Mouse (Mus musculus) hindbrain, postnatal 0 days (tissue): ENCODE results near the gene Gatad2b. TPM values are rescaled to one million over a fixed set of nuclear protein-coding genes. Genes with fewer than 3 reads are reported as not detected.
A peak's percentile ranks its signal among the peaks of the same experiment; 100 is the strongest.

ENCODE experiments used
- ATAC-seq: fragments of 200-750 bp; cut with Nextera tagmentation; 2 replicates; pipeline ENCODE4 v1.8.0; 2017; ENCODE audit warnings: mild to moderate bottlenecking, moderate TSS enrichment, moderate library complexity
- DNase-seq: peaks from one replicate; pipeline ENCODE4 v3.0.0-alpha.2; 2015; ENCODE audit warnings: low spot score
- H3K27ac ChIP-seq: fragments of 300-500 bp; sonication (generic); 2 replicates; pipeline ENCODE4 v1.5.1; 2014; ENCODE audit warnings: mild to moderate bottlenecking
- H3K27me3 ChIP-seq: fragments of 300-500 bp; sonication (generic); 2 replicates; pipeline ENCODE4 v1.6.1; 2014; ENCODE audit warnings: low read length, mixed read lengths; ENCODE audit not compliant: insufficient read depth
- H3K36me3 ChIP-seq: fragments of 300-500 bp; sonication (generic); 2 replicates; pipeline ENCODE4 v1.6.1; 2014; ENCODE audit warnings: low read length, mixed read lengths; ENCODE audit not compliant: insufficient read depth
- H3K4me1 ChIP-seq: fragments of 300-500 bp; sonication (generic); 2 replicates; pipeline ENCODE4 v1.6.1; 2014; ENCODE audit warnings: antibody characterized with exemption, low read length, mixed read lengths; ENCODE audit not compliant: insufficient read depth
- H3K4me2 ChIP-seq: fragments of 300-500 bp; sonication (generic); 2 replicates; pipeline ENCODE4 v1.6.1; 2014; ENCODE audit warnings: low read depth, mild to moderate bottlenecking, low read length, moderate library complexity, mixed read lengths
- H3K4me3 ChIP-seq: fragments of 300-500 bp; sonication (generic); 2 replicates; pipeline ENCODE4 v1.5.1; 2014; ENCODE audit warnings: low read length
- H3K9ac ChIP-seq: fragments of 300-500 bp; sonication (generic); replicated peaks from 2 replicates; pipeline ENCODE4 v1.6.1; 2014; ENCODE audit warnings: mild to moderate bottlenecking, low read length, moderate library complexity, mixed read lengths
- H3K9me3 ChIP-seq: fragments of 300-500 bp; sonication (generic); 2 replicates; pipeline ENCODE4 v1.6.1; 2016; ENCODE audit warnings: low read length, mixed read lengths
- CTCF ChIP-seq: IDR thresholded peaks from 2 replicates; pipeline ENCODE4 v1.5.1; 2016; ENCODE audit warnings: antibody characterized with exemption, control low read depth, low read depth
- WGBS: fragments of 180-500 bp; shearing (Covaris S2); extraction: QIAGEN DNeasy Blood & Tissue Kit; methylation state at CpG from one replicate; pipeline ENCODE4 v1.1.7; 2014; 5-methylcytosine and 5-hydroxymethylcytosine counted together
- polyA plus RNA-seq: library from polyadenylated mRNA; unstranded; fragments of >200 nt; fragmentation: Nextera tagmentation; extraction: Ambion mirVana; gene quantifications from 2 replicates; pipeline ENCODE4 v1.2.1, GENCODE M21; 2015
- total RNA-seq: library from RNA; depleted of rRNA; stranded (reverse); fragments of >200 nt; gene quantifications from 2 replicates; pipeline ENCODE4 v1.2.3, GENCODE M21; 2014

Gene Gatad2b
- total and polyA plus RNA-seq, 2 experiments from 2014 or later = 14.2 to 31.5 TPM

DNA sequence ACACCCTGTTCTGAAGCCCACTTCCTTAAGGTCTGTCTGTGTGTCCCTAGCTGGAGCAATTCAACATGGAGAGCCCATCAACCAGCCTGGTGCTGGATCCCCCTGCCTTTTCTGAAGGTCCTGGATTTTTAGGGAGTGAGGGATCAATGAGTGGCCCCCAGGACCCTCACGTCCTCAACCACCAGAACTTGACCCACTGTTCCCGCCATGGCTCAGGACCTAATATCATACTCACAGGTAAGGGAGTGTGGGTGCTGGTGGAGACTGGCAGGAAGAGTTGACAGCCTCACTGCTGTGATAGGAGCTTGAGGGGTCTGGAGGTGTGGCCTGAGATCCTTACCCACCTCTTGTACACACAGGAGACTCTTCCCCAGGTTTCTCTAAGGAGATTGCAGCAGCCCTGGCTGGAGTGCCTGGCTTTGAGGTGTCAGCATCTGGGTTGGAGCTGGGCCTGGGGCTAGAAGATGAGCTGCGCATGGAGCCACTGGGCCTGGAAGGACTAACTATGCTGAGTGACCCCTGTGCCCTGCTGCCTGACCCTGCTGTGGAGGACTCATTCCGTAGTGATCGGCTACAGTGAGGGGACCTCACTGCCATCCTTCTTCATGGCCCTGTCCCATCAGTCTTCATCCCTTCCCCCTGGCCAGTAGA is 29.7 kb upstream of the Gatad2b start:
- no peak for ATAC-seq
- Histone ChIP-seq H3K9ac (no peak overlapping the region), H3K4me3 (no peak overlapping the region)

DNA sequence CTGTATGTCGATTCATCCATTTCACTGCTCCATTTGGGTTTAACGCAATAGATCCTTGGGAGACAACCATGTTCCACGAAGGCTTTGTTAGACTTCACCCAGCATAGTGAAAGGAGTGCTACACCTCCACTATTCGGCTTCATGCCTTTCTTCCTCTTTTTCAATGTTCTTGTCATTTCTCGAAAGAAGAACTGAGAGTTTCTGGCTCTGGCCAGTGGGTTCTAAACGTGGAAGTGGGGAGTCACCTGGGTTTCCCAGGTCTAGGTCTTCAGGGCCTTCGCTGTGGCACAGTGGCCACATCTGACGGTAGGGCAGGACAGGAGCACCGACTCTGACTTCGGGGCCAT is 28.3 kb upstream of the Gatad2b start:
- peak overlapping the region; percentile 80 for H3K9ac ChIP-seq
- WGBS = 33% methylated on average over 10 of the region's 10 CpGs

More for the DNA sequence above, 29.7 kb upstream of the Gatad2b start:
- Histone ChIP-seq H3K4me1 (no peaks in the 10 kb centered on the region), H3K9me3 (no peaks in the 10 kb centered on the region), H3K36me3 (peaks cover 53% of the 10 kb centered on the region), H3K4me2 (no peak overlapping the region), H3K27me3 (no peaks in the 10 kb centered on the region), H3K27ac (no peak overlapping the region)
- 92% methylated on average over 5 of the region's 5 CpGs for WGBS
- DNase-seq = no peak
- no peak for TF ChIP-seq CTCF

DNA sequence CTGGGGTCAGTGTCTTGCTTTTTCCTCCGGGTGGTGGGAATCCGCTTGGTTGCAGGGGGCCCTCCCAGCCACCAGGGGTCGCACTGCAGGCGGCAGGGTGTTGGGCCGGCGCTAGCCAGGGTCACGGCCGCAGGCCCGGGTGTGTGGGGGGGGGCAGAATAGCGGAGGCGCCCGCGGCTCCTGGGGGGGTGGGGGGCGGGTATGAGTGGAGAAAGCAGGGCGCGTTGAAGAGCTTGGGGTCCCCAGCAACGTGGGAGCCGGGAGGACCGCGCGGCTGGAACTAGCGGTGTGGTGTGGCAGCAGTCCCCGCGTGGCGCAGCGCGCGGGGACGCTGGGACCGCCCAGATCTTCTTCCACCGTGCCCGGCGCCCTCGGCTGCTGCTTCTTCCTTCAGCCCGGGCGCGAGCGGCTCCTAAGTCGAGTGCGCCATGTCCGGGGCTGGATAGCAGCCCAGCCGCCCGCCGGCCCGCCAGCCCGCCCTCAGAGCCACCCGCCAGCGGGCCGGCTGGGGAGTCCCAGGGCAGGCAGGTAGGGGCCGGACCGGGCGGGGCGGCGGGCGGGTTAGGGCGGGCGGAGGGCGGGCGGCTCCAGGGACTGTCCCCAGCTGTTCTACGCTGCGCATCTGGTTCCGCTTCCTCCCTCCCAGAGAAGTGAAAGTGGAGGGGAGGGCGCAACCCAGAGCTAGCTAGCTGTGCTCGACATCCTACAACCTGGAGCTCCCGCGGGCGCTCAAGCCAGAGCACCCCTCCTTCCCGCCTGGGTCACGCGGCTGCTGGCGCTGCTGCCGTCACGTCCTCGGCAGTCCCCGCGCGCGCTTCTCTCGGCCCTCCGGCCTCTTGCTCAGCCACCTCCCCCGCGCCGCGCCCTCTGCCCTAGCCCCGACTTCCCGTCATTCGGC is 27.7 kb upstream of the Gatad2b start, which contains the start of gene Dennd4b:
Gene Dennd4b (plus strand): TSS at position 152 of the 898 bp plus-strand sequence.
- no peaks in the 10 kb centered on the region for H3K4me1 ChIP-seq
- DNase-seq = peak; percentile 87
- peak within 1 kb of the TSS; percentile 94 for H3K27ac ChIP-seq
- peak within 1 kb of the TSS; percentile 85 for H3K4me2 ChIP-seq
- H3K36me3 ChIP-seq = peaks cover 35% of the 10 kb centered on the region
- 2% methylated on average over 54 of the region's 87 CpGs for WGBS
- peak within 1 kb of the TSS; percentile 80 for H3K9ac ChIP-seq
- H3K4me3 ChIP-seq = peak within 1 kb of the TSS; percentile 68
- TF ChIP-seq CTCF = peak; percentile 89
- no peaks in the 10 kb centered on the region for H3K27me3 ChIP-seq
- peak; percentile 85 for ATAC-seq
- H3K9me3 ChIP-seq = no peaks in the 10 kb centered on the region

More for the DNA sequence above, 28.3 kb upstream of the Gatad2b start:
- no peaks in the 10 kb centered on the region for H3K9me3 ChIP-seq
- ATAC-seq (no peak), DNase-seq (no peak)
- no peak for TF ChIP-seq CTCF
- peak overlapping the region; percentile 68; the same call in 1 of the 2 replicates for H3K4me3 ChIP-seq
- H3K4me2 ChIP-seq = peak overlapping the region; percentile 85
- no peaks in the 10 kb centered on the region for H3K27me3 ChIP-seq
- H3K36me3 ChIP-seq = peaks cover 42% of the 10 kb centered on the region
- no peaks in the 10 kb centered on the region for H3K4me1 ChIP-seq
- peak overlapping the region; percentile 94 for H3K27ac ChIP-seq

DNA sequence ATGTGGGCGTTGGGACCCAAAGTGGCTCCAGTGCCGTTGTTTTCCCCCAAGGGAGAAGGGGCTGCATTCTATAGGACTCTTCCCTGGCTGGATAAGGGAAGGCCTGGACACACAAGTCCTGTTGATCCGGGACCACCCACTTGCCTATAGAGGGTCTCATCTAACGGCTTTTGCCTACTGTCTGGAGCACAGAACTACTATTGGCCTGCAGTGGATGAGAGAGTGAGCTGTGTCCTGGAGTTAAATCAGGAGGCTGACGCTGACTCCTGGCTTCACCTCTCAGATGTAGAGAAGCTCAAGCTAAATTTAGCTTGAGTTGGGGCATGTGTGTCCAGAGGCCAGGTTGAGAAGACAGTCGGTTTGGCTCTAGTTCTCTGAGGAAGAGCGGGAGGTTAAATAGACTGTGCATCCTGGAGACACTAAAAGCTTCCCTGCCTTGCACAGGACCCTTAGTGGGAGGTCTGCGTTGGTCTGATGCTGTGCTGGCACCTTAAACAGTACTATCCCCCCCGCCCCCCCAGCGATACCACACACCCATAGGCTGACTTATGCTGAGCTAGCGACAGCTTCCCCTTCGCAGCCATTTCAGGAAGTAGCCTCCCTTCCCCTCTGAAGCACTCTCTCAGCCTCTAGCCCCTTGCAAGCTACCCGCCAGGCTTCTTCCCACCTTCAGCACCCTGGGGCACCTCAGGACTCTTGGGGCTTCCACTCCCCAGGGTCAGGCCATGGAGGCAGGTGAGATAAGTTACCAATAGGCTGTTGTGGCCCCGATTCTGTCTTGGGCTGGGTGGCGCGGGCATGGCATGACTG is 26.8 kb upstream of the Gatad2b start:
- peak overlapping the region; percentile 68 for H3K4me3 ChIP-seq
- H3K4me2 ChIP-seq = peak overlapping the region; percentile 85
- no peak for TF ChIP-seq CTCF
- peak overlapping the region; percentile 80 for H3K9ac ChIP-seq
- peak overlapping the region; percentile 94 for H3K27ac ChIP-seq
- peaks cover 27% of the 10 kb centered on the region for H3K36me3 ChIP-seq
- H3K9me3 ChIP-seq = no peaks in the 10 kb centered on the region
- DNase-seq (no peak), ATAC-seq (peak; percentile 52)
- no peaks in the 10 kb centered on the region for H3K27me3 ChIP-seq
- no peaks in the 10 kb centered on the region for H3K4me1 ChIP-seq
- 23% methylated on average over 15 of the region's 16 CpGs for WGBS

DNA sequence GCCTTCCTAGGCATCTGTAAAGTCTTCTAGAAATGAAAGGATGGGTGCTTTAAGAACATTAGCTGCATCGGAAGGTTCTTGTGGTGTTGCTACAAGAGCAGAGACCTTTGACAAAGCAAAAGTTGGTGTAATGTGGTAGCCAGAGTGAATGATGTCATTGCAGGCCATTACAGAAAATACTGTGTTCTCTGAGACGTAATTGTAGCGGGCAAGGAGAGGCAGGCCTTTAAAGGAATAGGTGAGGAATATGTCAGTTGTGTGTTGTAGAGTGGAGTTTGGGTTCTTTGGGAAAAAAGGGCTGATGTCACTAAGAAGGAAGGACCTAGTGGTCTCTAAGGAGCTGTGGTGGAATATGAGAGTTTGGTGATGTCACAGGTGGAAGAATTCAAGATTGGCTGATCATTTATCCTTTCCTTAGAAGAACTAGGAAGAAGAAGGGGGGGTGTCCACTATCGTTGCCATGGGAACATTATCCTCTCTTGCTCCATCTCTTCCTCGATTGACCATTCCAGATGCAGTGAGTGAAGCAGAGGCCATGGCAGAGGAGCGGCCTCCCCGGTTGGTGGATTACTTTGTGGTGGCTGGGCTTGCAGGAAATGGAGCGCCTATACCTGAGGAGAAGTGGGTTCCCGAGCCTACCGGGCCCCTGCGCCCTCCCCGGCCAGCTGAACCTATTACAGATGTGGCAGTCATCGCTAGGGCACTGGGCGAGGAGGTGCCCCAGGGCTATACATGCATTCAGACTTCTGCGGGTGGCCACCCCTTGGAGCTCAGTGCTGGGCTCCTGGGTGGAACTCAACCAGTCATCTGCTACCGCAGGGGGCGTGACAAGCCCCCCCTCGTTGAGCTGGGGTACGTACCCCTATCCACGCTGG is 25.8 kb upstream of the Gatad2b start:
- 92% methylated on average over 20 of the region's 20 CpGs for WGBS
- no peaks in the 10 kb centered on the region for H3K4me1 ChIP-seq
- H3K27me3 ChIP-seq = no peaks in the 10 kb centered on the region
- ATAC-seq (no peak), DNase-seq (no peak)
- peaks cover 24% of the 10 kb centered on the region for H3K36me3 ChIP-seq
- no peak overlapping the region for H3K9ac ChIP-seq
- TF ChIP-seq CTCF = no peak
- H3K9me3 ChIP-seq = no peaks in the 10 kb centered on the region
- no peak overlapping the region for H3K27ac ChIP-seq
- H3K4me3 ChIP-seq = no peak overlapping the region
- peak overlapping the region; percentile 85; the same call in 1 of the 2 replicates for H3K4me2 ChIP-seq
